Mouse (Mus musculus) kidney, postnatal 4 days (tissue): ENCODE measurements around the gene Ttc4.

ENCODE experiments used
- DNase-seq, 2 experiments: peaks; one replicate each; pipeline ENCODE4 v3.0.0; 2021; ENCODE audit warnings: mixed read lengths in 2 of 2

Gene Ttc4

DNA sequence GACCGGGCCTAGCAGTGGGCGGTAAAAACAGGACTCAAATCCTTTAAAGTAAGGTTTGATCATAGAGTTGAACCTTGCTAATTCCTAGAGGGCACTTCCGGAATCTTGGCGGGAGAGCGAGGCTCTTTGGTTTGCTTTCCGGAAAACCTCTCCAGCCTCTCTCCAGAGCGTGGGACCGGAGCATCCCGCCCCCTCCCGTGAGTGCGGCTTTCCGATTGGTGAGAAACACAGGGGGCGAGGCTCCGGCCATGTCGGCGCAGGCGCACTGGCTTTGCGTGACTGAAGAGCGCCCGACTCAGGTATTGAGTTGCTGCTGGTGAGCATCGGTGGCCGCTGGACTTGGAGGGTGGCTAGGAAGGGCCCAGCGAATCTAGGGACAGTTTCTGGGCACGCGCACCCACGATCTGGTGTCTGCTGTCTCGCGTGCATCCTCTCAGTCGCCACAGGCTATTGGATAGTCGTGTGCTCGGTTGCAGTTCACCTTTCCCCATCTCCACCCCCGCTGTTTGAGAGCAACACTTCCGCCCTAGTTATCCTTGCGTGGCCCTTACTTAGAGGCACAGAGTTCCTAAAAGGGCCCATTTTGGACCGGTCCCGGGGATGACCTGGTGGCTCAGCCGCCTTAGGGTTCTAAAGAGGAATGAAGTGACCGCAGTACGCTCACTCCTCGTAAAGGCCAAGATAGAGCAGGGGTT lies 27.8 kb downstream of the Ttc4 start, which contains the start of gene Pars2:
Gene Pars2 (plus strand): TSS at position 237 of the 695 bp plus-strand sequence.
- DNase-seq = peak; percentile 97 to 98

GRCm38 (mm10) chr4:106647137-106647536 lies 31.6 kb downstream of the Ttc4 start:
- peak in 1 of 2 experiments; percentile 47 for DNase-seq

DNA sequence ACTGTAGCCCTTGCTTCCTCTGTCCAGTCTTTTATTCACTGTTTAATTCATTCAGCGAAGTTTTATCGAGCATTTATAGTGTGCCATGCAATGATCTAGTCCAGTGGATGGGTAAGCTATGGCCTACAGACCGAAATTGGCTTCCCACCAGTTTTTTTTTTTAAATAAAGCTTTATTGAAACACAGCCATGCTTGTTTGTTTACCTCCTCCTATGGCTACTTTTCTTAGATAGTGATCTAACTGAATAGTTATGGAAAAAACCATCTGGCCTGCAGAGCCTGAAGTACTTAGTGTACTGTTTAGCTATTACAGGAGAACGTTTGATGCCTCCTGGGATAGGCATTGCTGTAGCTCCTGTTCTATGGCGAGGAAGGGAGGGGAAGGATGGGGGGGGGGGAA lies 32.9 kb downstream of the Ttc4 start:
- DNase-seq = no peak

GRCm38 (mm10) chr4:106644218-106644610 lies 34.5 kb downstream of the Ttc4 start:
- no peak for DNase-seq

GRCm38 (mm10) chr4:106643483-106644217 lies 35.1 kb downstream of the Ttc4 start:
- peak; percentile 69 to 75 for DNase-seq

- no peak for DNase-seq
These were observed 44.7 kb downstream of the Ttc4 start for GRCm38 (mm10) chr4:106634086-106634479.

- DNase-seq = peak; percentile 48 to 72
These were observed 45.3 kb downstream of the Ttc4 start for GRCm38 (mm10) chr4:106633281-106634085.

- no peak for DNase-seq
These were observed 46.4 kb downstream of the Ttc4 start for GRCm38 (mm10) chr4:106632313-106632712.

- DNase-seq = peak; percentile 81 to 83
These were observed 48.2 kb downstream of the Ttc4 start for GRCm38 (mm10) chr4:106630333-106631220.

DNA sequence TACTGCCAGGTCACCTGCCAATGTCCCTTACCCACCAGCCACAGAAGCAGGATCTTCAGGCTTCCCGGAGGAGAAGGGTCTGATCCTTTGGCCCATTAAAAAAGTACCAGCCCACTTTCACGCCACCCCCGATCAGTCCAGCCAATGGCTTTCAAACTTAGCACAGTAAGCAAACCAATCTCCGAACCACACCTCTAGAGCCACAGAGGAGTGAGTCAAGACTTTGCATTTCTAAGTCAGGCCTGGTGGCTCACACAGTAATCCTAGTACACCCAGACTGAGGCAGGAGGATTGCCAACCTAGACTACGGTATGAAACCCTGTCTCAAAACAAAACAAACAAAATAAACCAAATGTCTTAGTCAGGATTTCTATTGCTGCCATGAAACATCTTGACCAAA lies 49.4 kb downstream of the Ttc4 start:
- DNase-seq = peak in 1 of 2 experiments; percentile 44

DNA sequence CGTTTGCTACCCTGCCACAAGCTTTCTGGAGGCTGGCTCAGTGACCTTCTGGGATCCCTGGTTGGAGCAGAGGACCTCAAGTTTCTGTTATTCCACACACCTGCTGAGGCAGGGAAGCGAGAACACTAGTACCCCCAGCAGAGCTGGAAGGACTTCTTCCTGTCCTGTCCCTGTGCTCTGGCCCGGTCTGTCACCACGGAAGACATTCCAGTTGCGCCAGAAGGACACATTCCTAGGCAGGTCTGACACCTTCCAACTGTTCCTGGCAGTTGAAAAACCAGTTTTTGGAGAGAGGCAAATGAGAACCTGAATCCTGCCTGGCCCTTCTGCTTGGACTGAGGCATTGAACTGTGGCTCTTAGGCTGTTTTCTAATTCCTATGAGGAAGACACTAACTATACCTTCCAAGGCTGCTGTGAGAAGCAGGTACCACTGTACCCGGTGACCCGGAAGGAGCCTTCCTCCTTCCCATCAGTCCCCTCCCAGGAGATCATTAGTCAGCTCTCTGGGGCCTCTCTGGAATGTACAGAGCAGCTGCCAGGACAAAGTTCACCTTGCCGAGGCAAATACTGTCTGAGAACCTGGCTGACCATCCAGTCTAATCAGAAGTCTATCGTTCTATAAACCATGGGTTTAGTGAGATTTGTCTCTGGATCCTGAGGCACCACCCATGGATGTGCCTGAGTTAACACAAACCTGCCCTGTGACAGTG lies 49.9 kb downstream of the Ttc4 start:
- peak in 1 of 2 experiments; percentile 65 for DNase-seq

DNA sequence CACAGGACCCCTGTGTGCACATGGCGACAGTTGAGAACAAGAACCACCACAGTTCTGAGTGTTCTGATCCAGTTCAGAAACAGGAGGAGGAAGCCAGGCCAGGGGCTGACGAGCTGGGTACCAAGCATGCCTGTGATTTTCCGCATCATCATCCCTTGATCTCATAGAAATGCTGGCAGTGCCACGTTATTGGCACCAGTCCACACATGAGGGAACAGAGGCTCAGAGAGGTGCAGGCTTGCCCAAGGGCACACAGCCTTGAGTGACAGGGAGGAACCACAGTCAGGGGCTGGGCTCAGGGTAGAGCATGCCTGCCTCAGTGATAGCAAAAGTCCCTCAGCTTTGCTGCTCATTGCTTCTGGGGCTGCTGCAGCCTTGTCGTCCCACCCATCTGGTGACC lies 50.9 kb downstream of the Ttc4 start:
- no peak for DNase-seq

DNA sequence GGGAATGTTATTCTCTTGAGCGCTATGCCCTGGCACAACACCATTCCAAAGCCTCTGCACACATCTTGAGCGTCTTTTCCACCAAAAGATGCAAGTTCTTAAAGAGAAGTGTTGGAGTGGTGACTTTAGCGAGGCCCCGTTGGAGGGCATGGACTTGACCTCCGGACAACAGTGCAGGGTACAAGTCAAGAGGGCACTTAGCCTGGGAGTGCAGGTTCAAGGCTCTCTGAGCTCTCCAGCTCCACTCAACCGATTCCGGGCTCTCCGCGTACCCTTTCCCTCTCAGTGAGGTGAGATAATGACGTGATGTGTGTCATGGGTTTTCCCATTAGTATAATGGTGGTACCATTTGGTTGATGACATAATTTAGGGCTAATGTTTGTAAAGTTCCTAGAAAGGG lies 54.5 kb downstream of the Ttc4 start:
- no peak for DNase-seq

DNA sequence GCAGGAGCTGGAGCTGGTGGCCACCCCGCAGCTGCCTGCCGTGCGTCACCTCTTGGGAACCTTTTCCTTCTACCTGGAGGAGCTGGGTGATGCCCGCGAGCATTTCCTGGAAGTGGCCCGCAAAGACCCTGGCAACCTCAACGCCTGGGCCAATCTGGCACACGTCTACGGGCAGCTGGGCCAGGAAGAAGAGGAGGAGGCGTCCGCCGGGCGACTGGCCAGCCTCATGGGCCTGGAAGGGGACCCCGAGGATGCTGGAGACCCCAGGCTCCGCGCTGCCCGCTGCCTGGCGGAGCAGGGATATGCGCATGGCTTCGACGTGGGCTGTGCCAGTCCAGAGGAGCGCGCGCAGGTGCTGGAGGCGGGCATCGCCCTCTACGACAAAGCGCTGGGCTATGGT lies 56.0 kb downstream of the Ttc4 start:
- DNase-seq = no peak

- DNase-seq = no peak
These were observed 56.7 kb downstream of the Ttc4 start, which contains the start of gene Ttc22 for GRCm38 (mm10) chr4:106622030-106622493. Ttc22 (plus strand) TSS chr4:106622432.

GRCm38 (mm10) chr4:106621428-106621827 lies 57.3 kb downstream of the Ttc4 start:
- no peak for DNase-seq

GRCm38 (mm10) chr4:106618898-106619297 lies 59.8 kb downstream of the Ttc4 start:
- DNase-seq = no peak

- DNase-seq = peak; percentile 54 to 59
These were observed 61.7 kb downstream of the Ttc4 start, which contains the start of gene Lexm for GRCm38 (mm10) chr4:106617056-106617455. Lexm (minus strand) TSS chr4:106617241.

GRCm38 (mm10) chr4:106615637-106616036 lies 63.1 kb downstream of the Ttc4 start:
- DNase-seq = no peak

DNA sequence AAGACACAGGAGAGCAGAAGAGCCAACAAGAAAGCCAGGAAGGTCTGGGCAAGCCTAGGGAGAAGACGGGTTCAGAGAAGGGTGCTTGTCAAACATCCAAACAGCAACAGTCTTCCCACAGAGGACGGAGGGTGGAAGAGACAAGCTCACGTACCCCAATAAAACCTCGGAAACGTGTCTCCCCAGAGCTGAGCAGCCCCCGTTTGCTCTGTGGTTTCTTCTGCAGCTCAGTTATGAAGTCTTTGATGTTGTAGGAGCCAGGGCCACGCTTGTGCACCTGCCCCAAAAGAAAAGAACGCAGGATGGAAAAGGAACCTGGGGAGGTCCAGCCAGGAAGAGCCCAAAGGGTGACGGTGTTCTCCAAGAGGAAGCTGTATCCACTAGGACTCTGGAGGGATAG lies 63.9 kb downstream of the Ttc4 start:
- no peak for DNase-seq

DNA sequence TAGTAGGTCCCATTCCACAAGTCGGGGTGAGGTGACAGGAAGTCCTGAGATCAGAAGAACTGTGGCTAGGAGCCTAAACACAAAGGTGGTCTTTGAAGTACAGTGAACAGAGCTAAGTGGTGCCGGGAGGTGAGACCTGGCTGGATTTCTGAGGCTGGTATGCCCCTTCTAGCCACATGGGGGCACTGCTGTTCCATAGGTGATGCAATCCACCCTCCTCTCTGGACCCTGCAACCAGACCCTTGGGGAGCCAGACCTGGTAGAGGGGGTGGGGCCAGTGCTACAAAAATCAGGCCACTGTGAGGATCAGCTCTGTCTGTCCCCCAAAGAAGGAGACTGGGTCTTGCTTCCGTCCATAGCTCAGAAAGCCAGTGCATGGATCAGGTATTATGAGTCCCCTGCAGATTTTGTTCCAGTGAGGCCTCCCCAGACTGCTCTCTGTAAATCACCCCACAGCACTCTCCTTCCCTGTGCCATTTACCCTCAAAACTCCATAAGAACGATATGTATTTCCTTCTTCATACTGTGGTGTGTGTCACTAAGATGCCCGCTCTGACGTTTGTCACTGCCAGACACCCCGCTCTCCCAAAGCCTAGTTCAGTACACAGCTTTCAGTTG lies 64.5 kb downstream of the Ttc4 start:
- DNase-seq = peak; percentile 83 to 84
